ENCODE assay signal across 8 mouse cellular contexts in the genomic region with DNA sequence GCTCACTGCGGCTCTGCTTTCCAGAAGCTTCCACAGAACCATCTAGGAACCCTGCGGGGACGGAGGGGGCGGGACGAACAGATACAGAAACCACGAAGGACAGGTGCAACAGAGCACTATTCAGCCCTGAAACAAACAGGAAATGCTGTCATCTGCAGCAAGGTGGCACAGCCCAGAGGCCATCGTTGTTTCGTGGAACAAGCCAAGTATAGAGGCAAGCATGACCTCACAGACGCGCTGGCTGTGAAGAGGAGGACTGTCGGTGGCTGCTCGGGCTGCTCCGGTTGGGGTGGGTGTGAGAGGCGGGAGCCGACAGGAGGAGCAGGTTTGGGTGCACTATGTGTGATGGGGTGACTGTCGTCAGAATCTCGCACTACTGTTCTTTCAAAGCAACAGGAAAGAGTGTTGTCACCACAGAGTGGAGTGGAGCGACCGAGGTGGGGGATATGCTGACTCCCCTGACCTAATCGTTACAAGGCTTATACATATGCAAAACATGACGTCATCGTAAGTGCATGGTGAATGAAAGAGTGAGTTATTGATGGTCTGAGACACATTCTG. TPM values are rescaled to one million over a fixed set of nuclear protein-coding genes. Genes with fewer than 3 reads are reported as not detected.
A peak's percentile ranks its signal among the peaks of the same experiment; 100 is the strongest.
DNase-seq lines count a peak whose midpoint lies in the region; ATAC-seq lines count a peak whose summit lies in the region.

No protein-coding gene starts in this region.

- 0 out of 2 replicates have a peak, but pooled peaks have one; percentile 2 for ATAC-seq in hindbrain, embryonic 12.5 days (ENCODE audit: low FRiP score)
- no peak for ATAC-seq in midbrain, embryonic 13.5 days

- H3K9ac ChIP-seq in hindbrain, embryonic 12.5 days: 0 out of 2 replicates have a peak overlapping the region, but pooled peaks have one; percentile 8
- H3K9ac ChIP-seq in midbrain, embryonic 13.5 days (replicated peaks): peak overlapping the region; percentile 1

- no peak for DNase-seq in heart, embryonic 10.5 days (ENCODE audit: low spot score)
- no peak for DNase-seq in heart, postnatal 10 days
- DNase-seq in CD8-positive naive resting alpha-beta T cell, adult 2 months (ENCODE audit: low read depth in 2 of 2, low spot score in 2 of 2): peak; percentile 83 to 84
- DNase-seq in right cerebral cortex, postnatal 4 days: no peak
- no peak for DNase-seq in gastrocnemius, postnatal 14 days
- no peak for DNase-seq in gastrocnemius, postnatal 10 days

- peaks cover 41% of the 10 kb centered on the region for H3K27me3 ChIP-seq in heart, embryonic 10.5 days (ENCODE audit: insufficient read depth, poor library complexity, severe bottlenecking)
- H3K27me3 ChIP-seq in hindbrain, embryonic 12.5 days: peaks cover 17% of the 10 kb centered on the region
- H3K27me3 ChIP-seq in midbrain, embryonic 13.5 days: no peaks in the 10 kb centered on the region

- peaks cover 13% of the 10 kb centered on the region for H3K4me1 ChIP-seq in heart, embryonic 10.5 days
- H3K4me1 ChIP-seq in hindbrain, embryonic 12.5 days: peaks cover 15% of the 10 kb centered on the region; the same call in 1 of the 2 replicates
- H3K4me1 ChIP-seq in midbrain, embryonic 13.5 days (replicated peaks): peaks cover 15% of the 10 kb centered on the region

- intact Hi-C loops in heart, postnatal 10 days (cut with DNase I): no loop called here
- intact Hi-C loops in gastrocnemius, postnatal 14 days (cut with DNase I; ENCODE audit: low total_unique reads): no loop called here

- 27% methylated on average over 22 of the region's 22 CpGs for WGBS in heart, embryonic 10.5 days
- 21% methylated on average over 22 of the region's 22 CpGs for WGBS in hindbrain, embryonic 12.5 days
- 23% methylated on average over 22 of the region's 22 CpGs for WGBS in midbrain, embryonic 13.5 days

- peak overlapping the region; percentile 36 for H3K4me2 ChIP-seq in hindbrain, embryonic 12.5 days (replicated peaks)
- peak overlapping the region; percentile 37 for H3K4me2 ChIP-seq in midbrain, embryonic 13.5 days (replicated peaks)

- H3K36me3 ChIP-seq in heart, embryonic 10.5 days: no peaks in the 10 kb centered on the region
- no peaks in the 10 kb centered on the region for H3K36me3 ChIP-seq in hindbrain, embryonic 12.5 days
- no peaks in the 10 kb centered on the region for H3K36me3 ChIP-seq in midbrain, embryonic 13.5 days

- no peak overlapping the region for H3K27ac ChIP-seq in heart, embryonic 10.5 days
- H3K27ac ChIP-seq in hindbrain, embryonic 12.5 days: no peak overlapping the region
- no peak overlapping the region for H3K27ac ChIP-seq in midbrain, embryonic 13.5 days

- no peaks in the 10 kb centered on the region; the same call in 1 of the 2 replicates for H3K9me3 ChIP-seq in heart, embryonic 10.5 days
- H3K9me3 ChIP-seq in hindbrain, embryonic 12.5 days (replicated peaks): no peaks in the 10 kb centered on the region
- H3K9me3 ChIP-seq in midbrain, embryonic 13.5 days: no peaks in the 10 kb centered on the region

- H3K4me3 ChIP-seq in heart, embryonic 10.5 days: peak overlapping the region; percentile 41
- no peak overlapping the region for H3K4me3 ChIP-seq in hindbrain, embryonic 12.5 days
- 0 out of 2 replicates have a peak overlapping the region, but pooled peaks have one; percentile 1 for H3K4me3 ChIP-seq in midbrain, embryonic 13.5 days (replicated peaks)

RNA-seq across cellular contexts. Expression of a gene that starts 4.4 kb away (rescaled TPM):
- polyA plus RNA-seq in heart, embryonic 10.5 days (2016; fragmentation: Nextera tagmentation; extraction: Ambion mirVana): 0.57 and 1.8 TPM in 2 replicates
- total RNA-seq in heart, postnatal 10 days (2021): under 1 TPM; 0.22 to 0.30 TPM
- polyA plus RNA-seq in hindbrain, embryonic 12.5 days (2016; fragmentation: Nextera tagmentation; extraction: Ambion mirVana): 8.4 and 11.9 TPM in 2 replicates
- polyA plus RNA-seq in midbrain, embryonic 13.5 days (2015; fragmentation: Nextera tagmentation; extraction: Ambion mirVana): 22.8 and 24.0 TPM in 2 replicates
- total RNA-seq in gastrocnemius, postnatal 14 days (2021): under 1 TPM; 0.11 to 0.39 TPM
- total RNA-seq in gastrocnemius, postnatal 10 days (2021): under 1 TPM; 0.52 to 0.80 TPM

RNA-seq across cellular contexts. Expression of a gene that starts 5.3 kb away (rescaled TPM):
- polyA plus RNA-seq in heart, embryonic 10.5 days (2016; fragmentation: Nextera tagmentation; extraction: Ambion mirVana): 0.46 and 0.79 TPM in 2 replicates
- not detected for total RNA-seq in heart, postnatal 10 days (2021)
- 2.4 and 3.0 TPM in 2 replicates for polyA plus RNA-seq in hindbrain, embryonic 12.5 days (2016; fragmentation: Nextera tagmentation; extraction: Ambion mirVana)
- 5.5 and 5.6 TPM in 2 replicates for polyA plus RNA-seq in midbrain, embryonic 13.5 days (2015; fragmentation: Nextera tagmentation; extraction: Ambion mirVana)
- total RNA-seq in gastrocnemius, postnatal 14 days (2021): not detected
- not detected for total RNA-seq in gastrocnemius, postnatal 10 days (2021)

RNA-seq across cellular contexts. Expression of a gene that starts 35.2 kb away (rescaled TPM):
- polyA plus RNA-seq in heart, embryonic 10.5 days (2016; fragmentation: Nextera tagmentation; extraction: Ambion mirVana): 99.1 and 124 TPM in 2 replicates
- 10 to 100 TPM; 91.1 to 95.1 TPM for total RNA-seq in heart, postnatal 10 days (2021)
- polyA plus RNA-seq in hindbrain, embryonic 12.5 days (2016; fragmentation: Nextera tagmentation; extraction: Ambion mirVana): 280 and 284 TPM in 2 replicates
- 362 and 363 TPM in 2 replicates for polyA plus RNA-seq in midbrain, embryonic 13.5 days (2015; fragmentation: Nextera tagmentation; extraction: Ambion mirVana)
- total RNA-seq in gastrocnemius, postnatal 14 days (2021): 10 to 100 TPM; 34.6 to 35.8 TPM
- total RNA-seq in gastrocnemius, postnatal 10 days (2021): 10 to 100 TPM; 45.3 to 45.4 TPM

RNA-seq across cellular contexts. Expression of a gene that starts 45.4 kb away (rescaled TPM):
- polyA plus RNA-seq in heart, embryonic 10.5 days (2016; fragmentation: Nextera tagmentation; extraction: Ambion mirVana): 0.90 and 1.4 TPM in 2 replicates
- total RNA-seq in heart, postnatal 10 days (2021): under 1 TPM; 0.69 to 0.74 TPM
- 0.80 and 0.96 TPM in 2 replicates for polyA plus RNA-seq in hindbrain, embryonic 12.5 days (2016; fragmentation: Nextera tagmentation; extraction: Ambion mirVana)
- polyA plus RNA-seq in midbrain, embryonic 13.5 days (2015; fragmentation: Nextera tagmentation; extraction: Ambion mirVana): 0.62 and 0.73 TPM in 2 replicates
- under 1 TPM; 0.16 to 0.18 TPM for total RNA-seq in gastrocnemius, postnatal 14 days (2021)
- total RNA-seq in gastrocnemius, postnatal 10 days (2021): under 1 TPM; 0.36 to 0.45 TPM

RNA-seq across cellular contexts. Expression of a gene that starts 51.6 kb away (rescaled TPM):
- 69.8 and 97.9 TPM in 2 replicates for polyA plus RNA-seq in heart, embryonic 10.5 days (2016; fragmentation: Nextera tagmentation; extraction: Ambion mirVana)
- 10 to 100 TPM; 14.6 to 17.1 TPM for total RNA-seq in heart, postnatal 10 days (2021)
- 43.2 and 45.8 TPM in 2 replicates for polyA plus RNA-seq in hindbrain, embryonic 12.5 days (2016; fragmentation: Nextera tagmentation; extraction: Ambion mirVana)
- polyA plus RNA-seq in midbrain, embryonic 13.5 days (2015; fragmentation: Nextera tagmentation; extraction: Ambion mirVana): 39.9 and 41.7 TPM in 2 replicates
- 10 to 100 TPM; 10.5 to 16.5 TPM for total RNA-seq in gastrocnemius, postnatal 14 days (2021)
- 10 to 100 TPM; 14.8 to 15.4 TPM for total RNA-seq in gastrocnemius, postnatal 10 days (2021)

Comparison
In these comparisons a context has a peak if more than half of its experiments do, and no peak if none do; other contexts are left out.
1. DNase-seq: peak in CD8-positive naive resting alpha-beta T cell, adult 2 months (2 of 2); none in heart, embryonic 10.5 days (single experiment), heart, postnatal 10 days (0 of 2), right cerebral cortex, postnatal 4 days (single experiment), gastrocnemius, postnatal 14 days (single experiment) and gastrocnemius, postnatal 10 days (single experiment).